ENCODE assay signal across 18 mouse cellular contexts in genomic region chrX:150564644-150565357, GRCm38 (mm10). TPM values are rescaled to one million over a fixed set of nuclear protein-coding genes. Genes with fewer than 3 reads are reported as not detected.
A peak's percentile ranks its signal among the peaks of the same experiment; 100 is the strongest.
DNase-seq lines count a peak whose midpoint lies in the region; ATAC-seq and TF ChIP-seq lines count a peak whose summit lies in the region.
"Had no signal": no experiment of that assay in that cellular context is flagged by ENCODE, and none has a peak within 500 bp of the region (broad histone marks: within the 10 kb centered on the region; RNA-seq: fewer than 3 reads in every experiment).

No protein-coding gene starts in this region.

- no peaks in the 10 kb centered on the region for H3K27me3 ChIP-seq in intestine, embryonic 15.5 days (replicated peaks)
- no peaks in the 10 kb centered on the region for H3K27me3 ChIP-seq in intestine, postnatal 0 days (replicated peaks; ENCODE audit: control insufficient read depth, insufficient read depth, low read length)
- H3K27me3 ChIP-seq in liver, embryonic 14.5 days (ENCODE audit: control insufficient read depth, insufficient read depth, low read length): no peaks in the 10 kb centered on the region
- H3K27me3 ChIP-seq: hindbrain, embryonic 15.5 days; lung, embryonic 15.5 days had no signal

- no peak overlapping the region for H3K27ac ChIP-seq in intestine, embryonic 15.5 days
- no peak overlapping the region for H3K27ac ChIP-seq in intestine, postnatal 0 days (ENCODE audit: low read depth, low read length)
- H3K27ac ChIP-seq in liver, embryonic 14.5 days: peak overlapping the region; percentile 92
- H3K27ac ChIP-seq: hindbrain, embryonic 15.5 days; lung, embryonic 15.5 days had no signal

- H3K9me3 ChIP-seq in intestine, embryonic 15.5 days: no peaks in the 10 kb centered on the region
- no peaks in the 10 kb centered on the region for H3K9me3 ChIP-seq in intestine, postnatal 0 days (ENCODE audit: control insufficient read depth)
- no peaks in the 10 kb centered on the region for H3K9me3 ChIP-seq in liver, embryonic 14.5 days (ENCODE audit: control insufficient read depth, low read length)
- H3K9me3 ChIP-seq: hindbrain, embryonic 15.5 days; lung, embryonic 15.5 days; megakaryocyte, embryonic 14.5 days had no signal

- intact Hi-C loops in gastrocnemius, postnatal 36 days (cut with DNase I): no loop called here

- no peak overlapping the region for H3K4me2 ChIP-seq in intestine, embryonic 15.5 days (replicated peaks)
- H3K4me2 ChIP-seq in intestine, postnatal 0 days (replicated peaks; ENCODE audit: low read depth): no peak overlapping the region
- H3K4me2 ChIP-seq in liver, embryonic 14.5 days (ENCODE audit: low read depth): peak overlapping the region; percentile 62
- H3K4me2 ChIP-seq: hindbrain, embryonic 15.5 days; lung, embryonic 15.5 days had no signal

- TF ChIP-seq EP300 in liver, embryonic 14.5 days (IDR thresholded peaks at IDR 0.05; ENCODE audit: low read depth): peak; percentile 98

- no peaks in the 10 kb centered on the region for H3K4me1 ChIP-seq in intestine, embryonic 15.5 days (replicated peaks)
- H3K4me1 ChIP-seq in intestine, postnatal 0 days (replicated peaks; ENCODE audit: control insufficient read depth, insufficient read depth, low read length): no peaks in the 10 kb centered on the region
- H3K4me1 ChIP-seq in liver, embryonic 14.5 days (replicated peaks; ENCODE audit: control insufficient read depth in 2 of 2, insufficient read depth in 2 of 2, low read length in 1 of 2): peaks cover 23 to 26% of the 10 kb centered on the region in 2 experiments
- H3K4me1 ChIP-seq: hindbrain, embryonic 15.5 days; lung, embryonic 15.5 days had no signal

- H3K36me3 ChIP-seq in intestine, embryonic 15.5 days: no peaks in the 10 kb centered on the region
- H3K36me3 ChIP-seq in intestine, postnatal 0 days (ENCODE audit: control insufficient read depth, insufficient read depth): no peaks in the 10 kb centered on the region
- H3K36me3 ChIP-seq in liver, embryonic 14.5 days (replicated peaks; ENCODE audit: control insufficient read depth, insufficient read depth, low read depth): peaks cover 85% of the 10 kb centered on the region
- H3K36me3 ChIP-seq: hindbrain, embryonic 15.5 days; lung, embryonic 15.5 days had no signal

- H3K4me3 ChIP-seq in intestine, embryonic 15.5 days (replicated peaks): no peak overlapping the region
- H3K4me3 ChIP-seq in intestine, postnatal 0 days (ENCODE audit: low read depth, low read length): no peak overlapping the region
- H3K4me3 ChIP-seq in liver, embryonic 14.5 days (ENCODE audit: insufficient read depth in 1 of 2, low read depth in 2 of 2, low read length in 2 of 2): peak overlapping the region; percentile 33 to 49
- H3K4me3 ChIP-seq: hindbrain, embryonic 15.5 days; lung, embryonic 15.5 days; megakaryocyte, embryonic 14.5 days had no signal

- whole genome bisulfite sequencing in intestine, embryonic 15.5 days: 86% methylated on average over 12 of the region's 12 CpGs
- WGBS in intestine, postnatal 0 days: 88% methylated on average over 12 of the region's 12 CpGs
- 43% methylated on average over 12 of the region's 12 CpGs for WGBS in liver, embryonic 14.5 days (ENCODE audit: insufficient replicate concordance)

- TF ChIP-seq CTCF in intestine, postnatal 0 days (IDR thresholded peaks at IDR 0.05; ENCODE audit: low read depth): no peak
- no peak for TF ChIP-seq CTCF in liver, embryonic 14.5 days (IDR thresholded peaks at IDR 0.05; ENCODE audit: low read depth)

- ATAC-seq in intestine, embryonic 15.5 days: peak; percentile 77; the same call in 1 of the 2 replicates
- ATAC-seq in intestine, postnatal 0 days: no peak
- peak; percentile 93 for ATAC-seq in common myeloid progenitor, adult 5-6 weeks (replicated peaks; ENCODE audit: low read depth, poor library complexity, severe bottlenecking)
- peak; percentile 100 for ATAC-seq in liver, embryonic 14.5 days (ENCODE audit: insufficient read depth)

- DNase-seq in liver, embryonic 14.5 days (ENCODE audit: low read depth in 3 of 3, low spot score in 3 of 3): peak; percentile 81 to 87 (median 85)
- DNase-seq in spleen, postnatal 4 days (ENCODE audit: low spot score in 2 of 2): peak; percentile 45 to 63
- DNase-seq in frontal cortex, postnatal 25 days (ENCODE audit: low spot score in 2 of 2): no peak
- DNase-seq in embryo, embryonic 10 days (ENCODE audit: low spot score): no peak
- no peak for DNase-seq in gastrocnemius, postnatal 36 days
- DNase-seq: adrenal gland, adult 8-10 months; B cell, adult 2 months; cerebellum, adult 9-11 months; kidney, adult 8-10 months; kidney, postnatal 4 days; retina, postnatal 1 day; thymus, adult 18-20 months had no signal

- H3K9ac ChIP-seq in intestine, embryonic 15.5 days: no peak overlapping the region
- H3K9ac ChIP-seq in intestine, postnatal 0 days (ENCODE audit: low read depth, low read length): no peak overlapping the region
- peak overlapping the region; percentile 60 for H3K9ac ChIP-seq in liver, embryonic 14.5 days (replicated peaks)
- H3K9ac ChIP-seq: hindbrain, embryonic 15.5 days; lung, embryonic 15.5 days had no signal

RNA-seq across cellular contexts. Expression of gene Alas2, which starts 17.6 kb away (rescaled TPM):
- polyA plus RNA-seq in intestine, embryonic 15.5 days (2015; fragmentation: Nextera tagmentation; extraction: Ambion mirVana): 66.2 and 67.5 TPM in 2 replicates
- polyA plus RNA-seq in intestine, postnatal 0 days (2015; fragmentation: Nextera tagmentation; extraction: Ambion mirVana): 4.4 and 6.4 TPM in 2 replicates
- total RNA-seq in common myeloid progenitor, adult 5-6 weeks (2017): 0.44 and 0.91 TPM in 2 replicates
- polyA plus RNA-seq in liver, embryonic 14.5 days (2012; rRNA removed): 897 and 1,006 TPM in 2 replicates
- 977 and 1,008 TPM in 2 replicates for polyA plus RNA-seq in liver, embryonic 14.5 days (2014; fragmentation: Nextera tagmentation; extraction: Ambion mirVana)
- 1 to 10 TPM; 3.5 to 5.1 TPM for total RNA-seq in gastrocnemius, postnatal 36 days (2021)

RNA-seq across cellular contexts. Expression of gene Pfkfb1, which starts 23.2 kb away (rescaled TPM):
- polyA plus RNA-seq in intestine, embryonic 15.5 days (2015; fragmentation: Nextera tagmentation; extraction: Ambion mirVana): 7.0 and 7.7 TPM in 2 replicates
- 2.4 and 2.7 TPM in 2 replicates for polyA plus RNA-seq in intestine, postnatal 0 days (2015; fragmentation: Nextera tagmentation; extraction: Ambion mirVana)
- 3.6 and 5.5 TPM in 2 replicates for total RNA-seq in common myeloid progenitor, adult 5-6 weeks (2017)
- 6.2 TPM in 2 replicates for polyA plus RNA-seq in liver, embryonic 14.5 days (2012; rRNA removed)
- polyA plus RNA-seq in liver, embryonic 14.5 days (2014; fragmentation: Nextera tagmentation; extraction: Ambion mirVana): 7.3 TPM in 2 replicates
- 10 to 100 TPM; 50.8 to 56.7 TPM for total RNA-seq in gastrocnemius, postnatal 36 days (2021)

RNA-seq across cellular contexts. Expression of gene Apex2, which starts 24.9 kb away (rescaled TPM):
- 14.7 and 15.6 TPM in 2 replicates for polyA plus RNA-seq in intestine, embryonic 15.5 days (2015; fragmentation: Nextera tagmentation; extraction: Ambion mirVana)
- polyA plus RNA-seq in intestine, postnatal 0 days (2015; fragmentation: Nextera tagmentation; extraction: Ambion mirVana): 5.2 and 7.0 TPM in 2 replicates
- total RNA-seq in common myeloid progenitor, adult 5-6 weeks (2017): 5.1 and 8.3 TPM in 2 replicates
- polyA plus RNA-seq in liver, embryonic 14.5 days (2012; rRNA removed): 7.5 and 8.2 TPM in 2 replicates
- polyA plus RNA-seq in liver, embryonic 14.5 days (2014; fragmentation: Nextera tagmentation; extraction: Ambion mirVana): 8.9 and 12.0 TPM in 2 replicates
- 1 to 10 TPM; 7.6 to 9.2 TPM for total RNA-seq in gastrocnemius, postnatal 36 days (2021)

Comparison
In these comparisons a context has a peak if more than half of its experiments do, and no peak if none do; other contexts are left out.
1. H3K4me3 ChIP-seq: peak in liver, embryonic 14.5 days (2 of 2); none in intestine, embryonic 15.5 days (single experiment) and intestine, postnatal 0 days (single experiment).
2. DNase-seq: peak in liver, embryonic 14.5 days (3 of 3) and spleen, postnatal 4 days (2 of 2); none in frontal cortex, postnatal 25 days (0 of 2), embryo, embryonic 10 days (single experiment) and gastrocnemius, postnatal 36 days (0 of 2).
3. RNA of gene Alas2, which starts 17.6 kb away (polyA plus RNA-seq): 897 to 1,008 TPM in liver, embryonic 14.5 days; 66.2 to 67.5 TPM in intestine, embryonic 15.5 days and 4.4 to 6.4 TPM in intestine, postnatal 0 days; every median in the first group is over 10 times any median in the second.